In the genomic region with DNA sequence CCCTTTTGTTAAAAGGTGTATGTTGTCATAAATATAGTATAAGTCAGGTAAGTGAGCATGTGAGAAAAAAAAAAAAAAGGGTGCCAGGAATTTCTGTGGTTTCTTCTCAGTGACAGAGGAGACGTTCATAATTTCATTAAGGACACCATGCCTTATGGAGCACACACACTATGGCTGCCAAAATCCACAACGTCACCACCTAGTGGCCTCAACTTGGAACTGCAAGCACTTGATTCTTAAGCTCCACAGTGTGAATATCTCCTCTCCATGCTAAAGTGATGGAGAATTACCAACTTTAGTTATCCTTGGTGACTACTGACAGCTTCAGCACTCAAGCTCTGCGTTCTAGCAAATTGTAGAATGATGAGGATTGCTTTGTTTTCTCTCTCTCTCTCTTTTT, we compare ENCODE assay signal across 8 mouse cellular contexts.
DNase-seq lines count a peak whose midpoint lies in the region; ATAC-seq lines count a peak whose summit lies in the region.

No protein-coding gene starts in this region.

- H3K9me3 ChIP-seq in forebrain, embryonic 10.5 days = no peaks in the 10 kb centered on the region
- no peaks in the 10 kb centered on the region for H3K9me3 ChIP-seq in liver, embryonic 11.5 days (ENCODE audit: control insufficient read depth, low read length)
- H3K9me3 ChIP-seq in neural tube, embryonic 11.5 days (ENCODE audit: control insufficient read depth, low read length) = no peaks in the 10 kb centered on the region

- H3K4me2 ChIP-seq in liver, embryonic 11.5 days = no peak overlapping the region
- no peak overlapping the region for H3K4me2 ChIP-seq in neural tube, embryonic 11.5 days (ENCODE audit: low read depth)

- H3K27me3 ChIP-seq in forebrain, embryonic 10.5 days (ENCODE audit: poor library complexity, severe bottlenecking) = no peaks in the 10 kb centered on the region
- no peaks in the 10 kb centered on the region for H3K27me3 ChIP-seq in liver, embryonic 11.5 days (replicated peaks; ENCODE audit: control insufficient read depth, insufficient read depth, low read length)
- H3K27me3 ChIP-seq in neural tube, embryonic 11.5 days (ENCODE audit: control insufficient read depth, insufficient read depth, low read length) = no peaks in the 10 kb centered on the region

- H3K4me1 ChIP-seq in forebrain, embryonic 10.5 days = 0 out of 2 replicates have a peak, but pooled peaks cover 2% of the 10 kb centered on the region
- no peaks in the 10 kb centered on the region for H3K4me1 ChIP-seq in liver, embryonic 11.5 days (replicated peaks; ENCODE audit: control insufficient read depth, insufficient read depth, low read length)
- no peaks in the 10 kb centered on the region for H3K4me1 ChIP-seq in neural tube, embryonic 11.5 days (ENCODE audit: control insufficient read depth, insufficient read depth, low read length)

- peak; percentile 46 to 53 for DNase-seq in right cerebral cortex, adult 2 months (ENCODE audit: low spot score in 2 of 2)
- DNase-seq in right cerebral cortex, postnatal 25 days = no peak
- DNase-seq in c-Kit-positive CD71-negative TER-119-negative erythroid progenitor cells, embryonic 14.5 days (ENCODE audit: low read depth) = peak; percentile 40
- peak; percentile 59 for DNase-seq in forebrain, embryonic 10.5 days (ENCODE audit: extremely low spot score, low spot score)
- DNase-seq in hindlimb bud, embryonic 11.5 days (ENCODE audit: extremely low spot score, low read depth, low spot score) = peak; percentile 54
- DNase-seq in liver, embryonic 11.5 days (ENCODE audit: low spot score) = no peak
- DNase-seq in neural tube, embryonic 11.5 days (ENCODE audit: low spot score) = peak; percentile 64

- H3K9ac ChIP-seq in liver, embryonic 11.5 days (ENCODE audit: low read depth, low read length) = no peak overlapping the region
- no peak overlapping the region for H3K9ac ChIP-seq in neural tube, embryonic 11.5 days (ENCODE audit: low read length)

- H3K36me3 ChIP-seq in forebrain, embryonic 10.5 days (replicated peaks) = no peaks in the 10 kb centered on the region
- H3K36me3 ChIP-seq in liver, embryonic 11.5 days (ENCODE audit: control insufficient read depth, insufficient read depth, low read length) = no peaks in the 10 kb centered on the region
- no peaks in the 10 kb centered on the region for H3K36me3 ChIP-seq in neural tube, embryonic 11.5 days (ENCODE audit: control insufficient read depth, insufficient read depth, low read length)

- H3K4me3 ChIP-seq in forebrain, embryonic 10.5 days = no peak overlapping the region
- no peak overlapping the region for H3K4me3 ChIP-seq in liver, embryonic 11.5 days (ENCODE audit: low read depth, low read length)
- H3K4me3 ChIP-seq in neural tube, embryonic 11.5 days (ENCODE audit: low read depth, low read length) = no peak overlapping the region

- peak; percentile 67 for ATAC-seq in liver, embryonic 11.5 days (replicated peaks; ENCODE audit: low FRiP score)
- peak; percentile 58; the same call in 1 of the 2 replicates for ATAC-seq in neural tube, embryonic 11.5 days (ENCODE audit: insufficient read depth, low FRiP score, low TSS enrichment)
- no peak for ATAC-seq in erythroid progenitor cell, adult 5-6 weeks (replicated peaks; ENCODE audit: low FRiP score, poor library complexity, severe bottlenecking)

- 25% methylated on average over 3 of the region's 3 CpGs for WGBS in forebrain, embryonic 10.5 days
- 27% methylated on average over 3 of the region's 3 CpGs for WGBS in liver, embryonic 11.5 days
- 26% methylated on average over 3 of the region's 3 CpGs for WGBS in neural tube, embryonic 11.5 days

- H3K27ac ChIP-seq in forebrain, embryonic 10.5 days = no peak overlapping the region
- no peak overlapping the region for H3K27ac ChIP-seq in liver, embryonic 11.5 days (ENCODE audit: low read depth, low read length)
- H3K27ac ChIP-seq in neural tube, embryonic 11.5 days (ENCODE audit: low read depth, low read length) = no peak overlapping the region

Comparison
In these comparisons a context has a peak if more than half of its experiments do, and no peak if none do; other contexts are left out.
1. DNase-seq: peak in right cerebral cortex, adult 2 months (2 of 2), c-Kit-positive CD71-negative TER-119-negative erythroid progenitor cells, embryonic 14.5 days (single experiment), forebrain, embryonic 10.5 days (single experiment), hindlimb bud, embryonic 11.5 days (single experiment) and neural tube, embryonic 11.5 days (single experiment); none in right cerebral cortex, postnatal 25 days (single experiment) and liver, embryonic 11.5 days (single experiment).